Mouse (Mus musculus) neural tube, embryonic 12.5 days (tissue): Measurements from ENCODE around the gene Islr. TPM values are rescaled to one million over a fixed set of nuclear protein-coding genes. Genes with fewer than 3 reads are reported as not detected.

Experiments
- ATAC-seq: fragments of 200-750 bp; cut with Nextera tagmentation; 2 replicates; pipeline ENCODE4 v1.8.0; 2017; ENCODE audit warnings: low read depth, mild to moderate bottlenecking, moderate TSS enrichment, moderate library complexity; ENCODE audit not compliant: low FRiP score
- H3K27ac ChIP-seq: fragments of 300-500 bp; sonication (generic); 2 replicates; pipeline ENCODE4 v1.5.1; 2016
- H3K27me3 ChIP-seq: fragments of 300-500 bp; sonication (generic); replicated peaks from 2 replicates; pipeline ENCODE4 v1.6.1; 2016; ENCODE audit warnings: mild to moderate bottlenecking
- H3K36me3 ChIP-seq: fragments of 300-500 bp; sonication (generic); 2 replicates; pipeline ENCODE4 v1.6.1; 2016; ENCODE audit warnings: mild to moderate bottlenecking
- H3K4me1 ChIP-seq: fragments of 300-500 bp; sonication (generic); 2 replicates; pipeline ENCODE4 v1.6.1; 2016
- H3K4me2 ChIP-seq: fragments of 300-500 bp; sonication (generic); replicated peaks from 2 replicates; pipeline ENCODE4 v1.6.1; 2016; ENCODE audit warnings: mild to moderate bottlenecking
- H3K4me3 ChIP-seq: fragments of 300-500 bp; sonication (generic); 2 replicates; pipeline ENCODE4 v1.5.1; 2016
- H3K9ac ChIP-seq: fragments of 300-500 bp; sonication (generic); 2 replicates; pipeline ENCODE4 v1.6.1; 2016; ENCODE audit warnings: mild to moderate bottlenecking
- H3K9me3 ChIP-seq: fragments of 300-500 bp; sonication (generic); 2 replicates; pipeline ENCODE4 v1.6.1; 2016; ENCODE audit warnings: mild to moderate bottlenecking
- WGBS: fragments of 180-500 bp; shearing (Covaris S2); methylation state at CpG from one replicate; pipeline ENCODE4 v1.1.7; 2016; 5-methylcytosine and 5-hydroxymethylcytosine counted together
- polyA plus RNA-seq: library from polyadenylated mRNA; unstranded; fragments of >200 nt; fragmentation: Nextera tagmentation; extraction: Ambion mirVana; gene quantifications from 2 replicates; pipeline ENCODE4 v1.2.1, GENCODE M21; 2016

Islr gene
- polyA plus RNA-seq, 1 experiment from 2014 or later = 48.7 TPM

DNA sequence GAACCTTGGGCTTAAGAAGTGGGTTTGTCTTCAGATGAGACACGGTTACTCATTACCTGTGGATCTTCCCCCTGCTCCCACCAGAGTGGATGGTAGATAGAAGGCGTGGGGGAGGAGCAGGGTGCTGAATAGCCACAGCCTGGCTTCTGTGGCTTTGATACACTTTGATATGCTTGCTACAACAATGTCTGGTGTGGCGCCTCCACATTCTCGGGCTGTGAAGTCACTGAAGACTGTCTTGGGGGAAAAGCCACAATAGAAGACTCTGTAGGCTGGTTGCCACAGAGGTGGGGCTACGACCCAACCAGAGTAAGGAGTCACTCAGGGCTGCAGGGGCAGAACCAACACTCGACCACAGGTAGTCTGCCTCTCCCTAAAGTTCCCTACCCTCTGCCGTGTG is 72.4 kb downstream of the Islr start:
- H3K27ac ChIP-seq = no peak overlapping the region
- no peaks in the 10 kb centered on the region for H3K9me3 ChIP-seq
- ATAC-seq = no peak
- WGBS = 72% methylated on average over 7 of the region's 7 CpGs
- peaks cover 56% of the 10 kb centered on the region for H3K4me1 ChIP-seq
- H3K4me2 ChIP-seq = no peak overlapping the region
- H3K9ac ChIP-seq = no peak overlapping the region
- no peaks in the 10 kb centered on the region for H3K36me3 ChIP-seq
- H3K27me3 ChIP-seq = peaks cover 36% of the 10 kb centered on the region
- no peak overlapping the region for H3K4me3 ChIP-seq

DNA sequence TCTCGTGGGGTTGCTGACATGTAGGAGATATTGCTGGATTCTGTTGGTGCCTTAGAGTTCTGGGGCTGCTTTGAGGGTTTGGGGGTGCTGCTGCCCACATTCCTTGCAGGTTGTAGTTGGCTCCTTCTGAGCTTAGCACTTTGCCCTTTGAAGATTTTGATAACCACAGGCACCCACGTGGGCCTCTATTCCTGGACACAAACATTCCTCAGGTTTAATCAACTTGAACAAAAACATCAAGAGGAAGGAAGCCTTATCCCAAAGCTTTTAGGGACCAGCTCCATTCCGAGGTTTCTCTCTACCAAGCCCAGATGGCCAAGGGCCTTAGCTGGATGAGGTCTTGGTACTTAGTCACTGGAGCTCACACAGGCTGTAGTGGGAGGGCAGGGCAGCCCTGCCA is 73.2 kb downstream of the Islr start:
- WGBS = 49% methylated on average over 3 of the region's 3 CpGs
- Histone ChIP-seq H3K9me3 (no peaks in the 10 kb centered on the region), H3K9ac (no peak overlapping the region), H3K27me3 (peaks cover 38% of the 10 kb centered on the region), H3K4me1 (peaks cover 47% of the 10 kb centered on the region), H3K4me3 (no peak overlapping the region), H3K36me3 (no peaks in the 10 kb centered on the region), H3K4me2 (no peak overlapping the region), H3K27ac (no peak overlapping the region)
- no peak for ATAC-seq

GRCm38 (mm10) chr9:58129508-58129907 is 74.6 kb downstream of the Islr start:
- Histone ChIP-seq H3K4me3 (no peak overlapping the region), H3K9ac (0 out of 2 replicates have a peak overlapping the region, but pooled peaks have one; percentile 35), H3K9me3 (no peaks in the 10 kb centered on the region), H3K4me1 (peaks cover 44% of the 10 kb centered on the region), H3K27me3 (peaks cover 47% of the 10 kb centered on the region), H3K27ac (no peak overlapping the region), H3K4me2 (peak overlapping the region; percentile 37), H3K36me3 (no peaks in the 10 kb centered on the region)
- 9% methylated on average over 8 of the region's 8 CpGs for WGBS
- ATAC-seq = no peak

- H3K4me3 ChIP-seq = no peak overlapping the region
- 0 out of 2 replicates have a peak overlapping the region, but pooled peaks have one; percentile 35 for H3K9ac ChIP-seq
- ATAC-seq = 0 out of 2 replicates have a peak, but pooled peaks have one; percentile 23
- peak overlapping the region; percentile 37 for H3K4me2 ChIP-seq
- 2% methylated on average over 13 of the region's 13 CpGs for WGBS
- H3K9me3 ChIP-seq = no peaks in the 10 kb centered on the region
- peaks cover 50% of the 10 kb centered on the region for H3K27me3 ChIP-seq
- no peaks in the 10 kb centered on the region for H3K36me3 ChIP-seq
- no peak overlapping the region for H3K27ac ChIP-seq
- peaks cover 39% of the 10 kb centered on the region for H3K4me1 ChIP-seq
These were observed 75.1 kb downstream of the Islr start for GRCm38 (mm10) chr9:58128926-58129413.

GRCm38 (mm10) chr9:58125811-58126210 is 78.3 kb downstream of the Islr start:
- Histone ChIP-seq H3K36me3 (no peaks in the 10 kb centered on the region), H3K4me1 (peaks cover 34% of the 10 kb centered on the region), H3K9ac (no peak overlapping the region), H3K4me3 (no peak overlapping the region), H3K4me2 (no peak overlapping the region), H3K9me3 (no peaks in the 10 kb centered on the region), H3K27ac (no peak overlapping the region), H3K27me3 (peaks cover 49% of the 10 kb centered on the region)
- 39% methylated on average over 4 of the region's 4 CpGs for WGBS
- no peak for ATAC-seq

GRCm38 (mm10) chr9:58125085-58125484 is 79.0 kb downstream of the Islr start:
- no peak overlapping the region for H3K27ac ChIP-seq
- ATAC-seq = no peak
- peaks cover 42% of the 10 kb centered on the region for H3K27me3 ChIP-seq
- no peak overlapping the region for H3K4me3 ChIP-seq
- 55% methylated on average over 3 of the region's 3 CpGs for WGBS
- H3K4me2 ChIP-seq = no peak overlapping the region
- no peaks in the 10 kb centered on the region for H3K36me3 ChIP-seq
- peaks cover 32% of the 10 kb centered on the region for H3K4me1 ChIP-seq
- no peak overlapping the region for H3K9ac ChIP-seq
- H3K9me3 ChIP-seq = no peaks in the 10 kb centered on the region

- Histone ChIP-seq H3K27me3 (peaks cover 39% of the 10 kb centered on the region), H3K4me2 (no peak within 1 kb of the TSS), H3K36me3 (no peaks in the 10 kb centered on the region), H3K27ac (no peak within 1 kb of the TSS), H3K9ac (no peak within 1 kb of the TSS), H3K9me3 (no peaks in the 10 kb centered on the region), H3K4me1 (peaks cover 30% of the 10 kb centered on the region), H3K4me3 (no peak within 1 kb of the TSS)
- 38% methylated on average over 2 of the region's 2 CpGs for WGBS
- no peak for ATAC-seq
These were observed 85.4 kb downstream of the Islr start, which contains the start of gene Ccdc33 for GRCm38 (mm10) chr9:58118671-58119070. Gene Ccdc33 (minus strand): TSS chr9:58118823.

DNA sequence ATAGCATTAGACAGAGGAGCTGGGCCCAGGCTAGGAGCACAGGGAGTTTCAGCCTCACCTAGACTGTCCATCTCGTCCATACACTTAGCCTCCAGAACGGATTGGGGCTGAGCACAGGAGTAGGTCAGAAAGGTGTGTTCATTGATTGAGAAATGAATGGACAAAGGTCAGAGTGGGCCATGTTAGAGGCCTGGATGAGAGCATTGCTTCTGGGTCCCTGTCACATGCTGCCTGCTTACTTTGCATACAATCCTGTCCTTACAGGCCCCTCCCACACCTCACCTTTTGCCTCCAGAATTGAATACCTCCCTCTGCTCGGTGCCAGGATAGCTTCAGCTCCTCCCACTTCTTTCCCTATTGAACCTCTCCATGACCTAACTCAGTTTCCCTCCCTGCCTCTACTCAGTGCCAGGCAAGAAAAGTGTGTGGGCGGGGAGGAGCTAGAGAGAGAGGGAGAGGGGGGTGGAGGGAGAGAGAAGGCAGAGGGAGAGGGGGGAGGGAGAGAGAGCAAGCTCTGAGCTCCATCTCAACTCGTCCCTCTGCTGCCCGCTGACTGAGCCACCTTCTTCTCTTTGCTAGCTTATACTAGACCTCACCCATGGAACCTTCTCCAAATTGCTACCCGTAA is 88.0 kb downstream of the Islr start:
- no peak for ATAC-seq
- H3K4me3 ChIP-seq = no peak overlapping the region
- no peak overlapping the region for H3K9ac ChIP-seq
- H3K27ac ChIP-seq = peak overlapping the region; percentile 22; the same call in 1 of the 2 replicates
- no peaks in the 10 kb centered on the region for H3K9me3 ChIP-seq
- H3K4me2 ChIP-seq = no peak overlapping the region
- H3K4me1 ChIP-seq = peaks cover 52% of the 10 kb centered on the region
- peaks cover 35% of the 10 kb centered on the region for H3K27me3 ChIP-seq
- no peaks in the 10 kb centered on the region for H3K36me3 ChIP-seq
- 29% methylated on average over 7 of the region's 7 CpGs for WGBS

DNA sequence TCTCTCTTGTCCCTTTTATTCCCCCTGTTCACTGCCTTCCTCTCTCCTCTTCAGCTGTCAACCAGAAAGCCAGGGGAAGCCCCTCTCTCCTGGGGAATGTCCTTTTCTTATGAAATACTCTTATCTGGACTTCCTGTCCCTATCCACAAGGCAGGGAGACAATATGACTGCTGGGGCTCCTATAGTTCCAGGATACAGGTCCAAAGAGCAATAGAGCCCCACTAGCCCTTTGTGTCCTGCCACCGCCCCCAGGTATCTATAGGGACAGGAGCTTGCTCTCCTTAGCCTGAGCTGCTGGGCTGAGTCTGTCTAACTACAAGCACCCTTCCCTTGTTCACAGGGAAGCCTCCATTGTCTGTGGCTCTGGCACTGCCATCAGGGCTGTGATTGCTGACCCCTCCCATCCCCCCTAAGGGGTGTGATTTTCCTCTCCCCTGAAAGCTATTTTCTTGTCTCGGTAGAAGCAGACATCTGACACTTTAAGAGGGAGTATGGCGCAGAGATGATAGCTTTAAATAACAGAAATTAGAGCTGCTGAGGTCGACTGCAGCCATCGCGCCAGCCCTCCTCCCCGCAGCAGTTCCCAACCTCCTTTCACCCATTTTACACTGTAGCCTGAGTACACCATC is 88.7 kb downstream of the Islr start:
- peak overlapping the region; percentile 22; the same call in 1 of the 2 replicates for H3K27ac ChIP-seq
- whole genome bisulfite sequencing = 17% methylated on average over 7 of the region's 7 CpGs
- ATAC-seq = no peak
- H3K4me1 ChIP-seq = peaks cover 59% of the 10 kb centered on the region
- H3K9me3 ChIP-seq = no peaks in the 10 kb centered on the region
- H3K4me2 ChIP-seq = no peak overlapping the region
- no peaks in the 10 kb centered on the region for H3K36me3 ChIP-seq
- H3K4me3 ChIP-seq = no peak overlapping the region
- peaks cover 39% of the 10 kb centered on the region for H3K27me3 ChIP-seq
- H3K9ac ChIP-seq = no peak overlapping the region

DNA sequence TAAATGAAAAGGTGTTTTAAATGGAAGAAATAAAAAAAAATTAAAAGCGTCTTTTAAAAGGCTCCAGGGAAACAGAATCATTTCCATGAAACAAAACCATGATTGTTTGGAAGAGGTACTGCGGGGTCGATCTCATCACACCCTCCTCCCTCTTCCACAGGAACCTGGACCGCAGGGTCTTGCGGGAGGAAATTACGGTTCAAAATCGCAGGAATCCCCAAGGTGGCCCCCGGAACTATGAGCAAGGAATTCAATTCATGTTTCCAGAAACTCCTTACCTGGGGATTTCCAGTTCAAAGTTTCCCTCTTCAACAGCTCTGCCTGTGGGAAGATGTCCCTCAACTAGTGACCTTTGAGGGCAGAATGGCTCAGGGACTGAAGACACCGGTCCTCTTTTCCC is 90.1 kb downstream of the Islr start:
- peaks cover 59% of the 10 kb centered on the region for H3K4me1 ChIP-seq
- 0 out of 2 replicates have a peak overlapping the region, but pooled peaks have one; percentile 5 for H3K9ac ChIP-seq
- no peaks in the 10 kb centered on the region for H3K36me3 ChIP-seq
- peak overlapping the region; percentile 51 for H3K4me2 ChIP-seq
- WGBS = 3% methylated on average over 9 of the region's 9 CpGs
- H3K9me3 ChIP-seq = no peaks in the 10 kb centered on the region
- no peak overlapping the region; the same call in 1 of the 2 replicates for H3K27ac ChIP-seq
- H3K4me3 ChIP-seq = no peak overlapping the region
- peaks cover 48% of the 10 kb centered on the region for H3K27me3 ChIP-seq
- ATAC-seq = no peak

DNA sequence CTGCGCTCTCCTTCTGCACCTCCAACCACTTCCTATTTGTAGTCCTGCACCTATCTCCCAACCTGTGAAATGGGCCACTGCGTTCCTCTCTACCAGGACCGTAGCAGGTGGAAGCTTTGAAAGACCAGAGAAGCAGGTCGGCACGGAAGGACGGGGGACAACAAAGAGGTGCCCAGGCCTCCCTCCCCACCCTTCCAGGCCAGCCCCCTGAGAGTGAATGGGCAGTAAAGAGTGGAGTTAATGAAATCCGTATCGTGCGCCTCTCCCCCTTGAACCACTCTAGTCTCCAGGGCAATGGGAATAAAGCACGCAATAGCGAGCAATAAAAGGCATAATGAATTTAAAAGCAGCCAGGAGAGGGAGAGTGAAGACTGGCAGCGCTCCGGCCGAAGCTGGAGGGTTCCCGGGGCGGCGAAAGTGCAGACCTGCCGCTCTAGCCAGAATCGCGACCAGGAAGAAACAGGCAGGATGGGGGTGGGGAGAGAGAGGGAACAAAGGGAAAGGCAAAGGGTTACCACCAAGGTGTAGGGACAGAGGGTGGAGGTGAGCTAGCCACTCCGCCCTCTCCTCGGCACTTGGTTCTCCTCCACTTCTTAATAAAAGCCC is 90.7 kb downstream of the Islr start:
- no peak overlapping the region for H3K9ac ChIP-seq
- H3K4me3 ChIP-seq = 0 out of 2 replicates have a peak overlapping the region, but pooled peaks have one; percentile 5
- peak; percentile 54 for ATAC-seq
- H3K36me3 ChIP-seq = no peaks in the 10 kb centered on the region
- peaks cover 59% of the 10 kb centered on the region for H3K4me1 ChIP-seq
- H3K27ac ChIP-seq = peak overlapping the region; percentile 17
- no peaks in the 10 kb centered on the region for H3K9me3 ChIP-seq
- H3K4me2 ChIP-seq = peak overlapping the region; percentile 51
- WGBS = under 1% methylated on average over 22 of the region's 22 CpGs
- H3K27me3 ChIP-seq = peaks cover 45% of the 10 kb centered on the region

DNA sequence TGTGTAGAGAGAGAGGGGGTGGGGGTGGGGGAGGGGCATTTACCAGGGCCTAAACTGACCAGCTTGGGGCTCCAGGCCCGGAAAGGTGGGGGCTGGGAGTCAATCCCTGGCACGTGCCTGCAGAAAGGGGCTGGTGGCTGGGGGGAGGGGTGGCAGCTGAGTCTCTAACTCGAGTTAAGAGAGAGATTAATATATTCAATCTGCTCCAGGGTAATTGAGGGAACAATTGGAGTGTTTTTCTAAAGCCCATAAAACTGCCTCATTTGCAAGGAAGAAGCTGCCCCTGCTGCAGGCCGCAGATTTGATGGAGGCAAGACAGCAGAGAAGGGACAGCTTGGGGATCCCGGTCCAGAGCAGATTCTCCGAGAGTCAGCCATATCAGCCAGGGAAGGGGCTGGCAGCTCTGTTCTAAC is 91.2 kb downstream of the Islr start:
- Histone ChIP-seq H3K9ac (no peak overlapping the region), H3K4me2 (peak overlapping the region; percentile 51), H3K9me3 (no peaks in the 10 kb centered on the region), H3K4me3 (no peak overlapping the region), H3K27me3 (peaks cover 42% of the 10 kb centered on the region), H3K27ac (peak overlapping the region; percentile 17), H3K4me1 (peaks cover 61% of the 10 kb centered on the region), H3K36me3 (no peaks in the 10 kb centered on the region)
- peak; percentile 75 for ATAC-seq
- WGBS = 1% methylated on average over 6 of the region's 6 CpGs
